Mouse (Mus musculus) midbrain, embryonic 16.5 days (tissue): Measurements from ENCODE around the gene Gm6309. TPM values are rescaled to one million over a fixed set of nuclear protein-coding genes. Genes with fewer than 3 reads are reported as not detected.
"Not testable (repeated sequence)": the region's sequence is repeated elsewhere in the genome, so short reads cannot be mapped to it uniquely, and the experiment has no call there.

ENCODE experiments used
- ATAC-seq: fragments of 200-750 bp; cut with Nextera tagmentation; 2 replicates; pipeline ENCODE4 v1.8.0; 2017; ENCODE audit warnings: moderate TSS enrichment
- H3K27ac ChIP-seq: fragments of 300-500 bp; sonication (generic); 2 replicates; pipeline ENCODE4 v1.5.1; 2014; ENCODE audit warnings: mild to moderate bottlenecking, low read length, mixed read lengths
- H3K27me3 ChIP-seq: fragments of 300-500 bp; sonication (generic); 2 replicates; pipeline ENCODE4 v1.6.1; 2014; ENCODE audit warnings: low read depth, low read length, mixed read lengths; ENCODE audit not compliant: control insufficient read depth, insufficient read depth
- H3K36me3 ChIP-seq: fragments of 300-500 bp; sonication (generic); 2 replicates; pipeline ENCODE4 v1.6.1; 2014; ENCODE audit warnings: mild to moderate bottlenecking, low read length, moderate library complexity, mixed read lengths; ENCODE audit not compliant: control insufficient read depth, insufficient read depth
- H3K4me1 ChIP-seq: fragments of 300-500 bp; sonication (generic); 2 replicates; pipeline ENCODE4 v1.6.1; 2014; ENCODE audit warnings: mild to moderate bottlenecking, low read length, mixed read lengths; ENCODE audit not compliant: control insufficient read depth, insufficient read depth
- H3K4me2 ChIP-seq: fragments of 300-500 bp; sonication (generic); 2 replicates; pipeline ENCODE4 v1.6.1; 2014; ENCODE audit warnings: mild to moderate bottlenecking, low read length, mixed read lengths
- H3K4me3 ChIP-seq: fragments of 300-500 bp; sonication (generic); 2 replicates; pipeline ENCODE4 v1.5.1; 2014; ENCODE audit warnings: low read depth, mild to moderate bottlenecking, low read length, moderate library complexity, mixed read lengths
- H3K9ac ChIP-seq: fragments of 300-500 bp; sonication (generic); 2 replicates; pipeline ENCODE4 v1.6.1; 2014; ENCODE audit warnings: low read depth, low read length, mixed read lengths
- H3K9me3 ChIP-seq: fragments of 300-500 bp; sonication (generic); replicated peaks from 2 replicates; pipeline ENCODE4 v1.6.1; 2014; ENCODE audit warnings: mild to moderate bottlenecking, low read length, mixed read lengths; ENCODE audit not compliant: control insufficient read depth, poor library complexity, severe bottlenecking
- WGBS: fragments of 180-500 bp; shearing (Covaris S2); extraction: QIAGEN DNeasy Blood & Tissue Kit; methylation state at CpG from one replicate; pipeline ENCODE4 v1.1.7; 2014; 5-methylcytosine and 5-hydroxymethylcytosine counted together
- polyA plus RNA-seq: library from polyadenylated mRNA; unstranded; fragments of >200 nt; fragmentation: Nextera tagmentation; extraction: Ambion mirVana; gene quantifications from 2 replicates; pipeline ENCODE4 v1.2.1, GENCODE M21; 2015

Gene Gm6309
- polyA plus RNA-seq, 1 experiment from 2014 or later = not detected

DNA sequence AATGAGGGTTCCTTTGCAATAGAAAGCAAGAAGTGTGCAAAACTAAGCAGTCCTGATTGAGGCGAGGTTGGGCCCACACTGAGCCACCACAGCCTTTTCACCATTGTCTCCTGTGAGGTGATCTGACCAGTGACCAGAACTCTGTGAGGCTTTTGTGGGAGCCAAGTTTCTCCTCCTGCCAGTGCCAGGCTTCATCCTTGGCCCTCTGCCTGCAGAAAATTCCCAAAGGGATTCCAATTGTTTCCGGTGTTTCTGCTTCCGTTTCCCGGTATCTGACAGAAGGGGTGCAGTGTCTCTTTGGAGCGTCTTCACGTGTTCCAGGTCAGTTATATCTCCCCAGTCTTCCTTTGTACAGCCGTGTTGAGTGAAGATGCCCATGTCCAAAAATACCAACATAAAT lies 18.2 kb upstream of the Gm6309 start:
- Histone ChIP-seq H3K9ac (no peak overlapping the region), H3K9me3 (no peaks in the 10 kb centered on the region; the same call in 1 of the 2 replicates), H3K4me3 (no peak overlapping the region), H3K4me2 (no peak overlapping the region), H3K27me3 (no peaks in the 10 kb centered on the region), H3K4me1 (no peaks in the 10 kb centered on the region), H3K27ac (no peak overlapping the region), H3K36me3 (no peaks in the 10 kb centered on the region)
- 85% methylated on average over 7 of the region's 7 CpGs for WGBS
- no peak for ATAC-seq

DNA sequence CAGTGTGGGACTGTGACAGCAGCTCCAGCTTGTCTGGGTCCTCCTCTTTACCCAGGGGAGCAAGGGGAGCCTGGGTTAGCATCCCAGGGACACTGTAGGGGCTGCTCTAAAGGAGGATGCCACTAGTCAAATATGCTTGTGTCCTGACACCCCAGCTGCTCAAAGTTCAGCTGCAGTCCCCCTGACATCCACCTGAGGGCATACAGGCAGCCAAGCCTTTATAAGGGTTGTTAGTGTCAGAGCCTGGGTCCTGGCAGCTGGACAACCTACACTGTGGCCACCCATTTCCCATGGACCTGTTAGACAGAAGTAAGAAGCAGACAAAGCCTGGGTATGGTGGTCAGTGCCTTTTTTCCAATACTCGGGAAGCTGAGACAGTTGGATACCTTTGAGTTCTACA lies 17.6 kb upstream of the Gm6309 start:
- H3K4me1 ChIP-seq = no peaks in the 10 kb centered on the region
- no peak overlapping the region for H3K9ac ChIP-seq
- no peak for ATAC-seq
- H3K27ac ChIP-seq = no peak overlapping the region
- no peaks in the 10 kb centered on the region for H3K27me3 ChIP-seq
- no peak overlapping the region for H3K4me3 ChIP-seq
- WGBS = 79% methylated on average over 1 of the region's 1 CpGs
- H3K4me2 ChIP-seq = no peak overlapping the region
- H3K9me3 ChIP-seq = no peaks in the 10 kb centered on the region; the same call in 1 of the 2 replicates
- no peaks in the 10 kb centered on the region for H3K36me3 ChIP-seq

DNA sequence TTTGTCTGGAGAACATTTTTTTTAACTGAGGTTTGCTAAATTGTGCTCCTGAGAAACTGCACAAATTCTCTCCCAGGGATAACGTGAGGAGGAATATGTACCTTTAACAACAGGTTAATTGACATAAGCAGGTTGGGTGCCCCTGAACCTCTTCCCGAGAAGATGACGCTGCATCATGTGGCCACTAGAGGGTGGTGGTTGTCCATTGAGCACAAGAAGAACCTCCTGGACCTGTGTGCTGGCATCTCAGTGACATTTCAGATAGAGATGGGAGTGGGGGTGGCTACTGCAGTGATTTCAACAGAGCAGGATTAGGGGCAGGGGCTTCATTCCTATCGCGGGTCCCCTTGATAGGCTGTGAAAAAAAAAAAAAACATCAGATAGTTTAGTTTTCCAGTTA lies 16.9 kb upstream of the Gm6309 start:
- H3K9ac ChIP-seq, H3K4me2 ChIP-seq, H3K27ac ChIP-seq, H3K9me3 ChIP-seq, H3K4me1 ChIP-seq, H3K27me3 ChIP-seq, H3K36me3 ChIP-seq, H3K4me3 ChIP-seq, ATAC-seq: not testable (repeated sequence)
- 33% methylated on average over 5 of the region's 5 CpGs for WGBS

DNA sequence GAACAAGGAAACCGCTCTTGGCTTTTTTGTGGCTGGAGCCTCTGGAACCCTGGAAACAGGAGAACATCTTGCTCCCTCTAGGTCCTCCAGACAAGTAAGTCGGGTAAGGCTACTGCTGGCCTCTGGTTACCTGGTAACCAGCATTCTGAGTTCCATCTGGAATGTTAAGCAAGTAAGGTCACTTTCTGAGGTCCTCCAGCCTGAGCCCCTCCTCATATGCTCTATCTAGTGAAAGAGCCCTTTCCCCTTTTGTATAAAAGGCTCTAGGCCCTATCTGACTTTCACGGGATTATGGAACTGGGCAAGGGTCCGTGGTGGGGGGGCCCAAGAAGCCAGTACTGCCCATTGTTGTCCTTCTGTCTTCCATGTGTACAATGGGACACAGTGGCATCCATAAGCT lies 14.7 kb upstream of the Gm6309 start, which contains the start of gene 1700001J03Rik:
TSS of gene 1700001J03Rik (minus strand) at position 101 of the 400 bp plus-strand sequence.
- H3K36me3 ChIP-seq, H3K27me3 ChIP-seq, H3K4me1 ChIP-seq, H3K9me3 ChIP-seq, ATAC-seq, H3K27ac ChIP-seq, H3K9ac ChIP-seq, H3K4me3 ChIP-seq, H3K4me2 ChIP-seq: not testable (repeated sequence)
- WGBS = 80% methylated on average over 4 of the region's 4 CpGs

DNA sequence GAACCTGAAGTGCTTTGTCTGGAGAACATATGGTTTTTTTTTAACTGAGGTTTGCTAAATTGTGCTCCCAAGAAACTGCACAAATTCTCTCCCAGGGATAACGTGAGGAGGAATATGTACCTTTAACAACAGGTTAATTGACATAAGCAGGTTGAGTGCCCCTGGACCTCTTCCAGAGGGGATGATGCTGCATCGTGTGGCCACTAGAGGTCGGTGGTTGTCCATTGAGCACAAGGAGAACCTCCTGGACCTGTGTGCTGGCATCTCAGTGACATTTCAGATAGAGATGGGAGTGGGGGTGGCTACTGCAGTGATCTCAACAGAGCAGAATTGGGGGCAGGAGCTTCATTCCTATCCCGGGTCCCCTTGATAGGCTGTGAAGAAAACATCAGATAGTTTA lies 2.2 kb upstream of the Gm6309 start:
- H3K4me1 ChIP-seq, ATAC-seq, H3K36me3 ChIP-seq, H3K9me3 ChIP-seq, H3K4me3 ChIP-seq, H3K9ac ChIP-seq, H3K27me3 ChIP-seq, H3K4me2 ChIP-seq, H3K27ac ChIP-seq: not testable (repeated sequence)
- 67% methylated on average over 4 of the region's 4 CpGs for WGBS

DNA sequence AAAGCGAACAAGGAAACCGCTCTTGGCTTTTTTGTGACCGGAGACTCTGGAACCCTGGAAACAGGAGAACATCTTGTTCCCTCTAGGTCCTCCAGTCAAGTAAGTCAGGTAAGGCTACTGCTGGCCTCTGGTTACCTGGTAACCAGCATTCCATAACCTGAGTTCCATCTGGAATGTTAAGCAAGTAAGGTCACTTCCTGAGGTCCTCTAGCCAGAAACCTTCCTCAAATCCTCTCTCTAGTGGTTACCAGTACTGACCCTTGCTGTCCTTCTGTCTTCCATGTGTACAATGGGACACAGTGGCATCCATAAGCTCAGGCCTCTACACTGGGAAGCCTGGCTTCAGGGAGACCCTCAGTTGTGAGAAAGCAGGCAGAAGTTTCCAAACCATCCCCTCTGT lies 10.1 kb downstream of the Gm6309 start, which contains the start of gene Gm5565:
TSS of gene Gm5565 (minus strand) at position 101 of the 400 bp plus-strand sequence.
- H3K36me3 ChIP-seq, H3K27me3 ChIP-seq, H3K4me3 ChIP-seq, H3K4me1 ChIP-seq, H3K27ac ChIP-seq, ATAC-seq, H3K9ac ChIP-seq, H3K9me3 ChIP-seq, H3K4me2 ChIP-seq: not testable (repeated sequence)
- 94% methylated on average over 3 of the region's 3 CpGs for WGBS

DNA sequence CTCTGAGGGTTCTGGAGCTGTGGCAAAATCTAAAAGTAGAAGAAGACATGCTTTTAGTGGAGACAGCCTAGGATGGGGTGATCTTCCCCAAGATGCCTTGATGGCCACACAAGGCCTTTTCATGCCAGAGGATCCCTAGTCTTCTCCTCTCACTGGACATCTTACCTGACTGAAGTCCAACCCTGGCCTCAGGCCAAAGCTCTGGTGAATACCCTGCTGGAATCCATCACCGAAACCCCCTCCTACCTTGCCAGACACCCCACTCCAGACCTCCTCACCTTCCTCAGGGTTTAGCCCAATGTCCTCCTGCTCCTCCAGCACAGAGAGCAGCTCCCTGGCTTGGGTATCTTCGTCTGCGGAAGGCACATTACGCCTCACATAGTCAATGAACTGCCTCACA lies 12.2 kb downstream of the Gm6309 start:
- 89% methylated on average over 4 of the region's 4 CpGs for WGBS
- H3K27me3 ChIP-seq, H3K9me3 ChIP-seq, H3K27ac ChIP-seq, H3K9ac ChIP-seq, H3K4me1 ChIP-seq, H3K36me3 ChIP-seq, H3K4me3 ChIP-seq, ATAC-seq, H3K4me2 ChIP-seq: not testable (repeated sequence)

DNA sequence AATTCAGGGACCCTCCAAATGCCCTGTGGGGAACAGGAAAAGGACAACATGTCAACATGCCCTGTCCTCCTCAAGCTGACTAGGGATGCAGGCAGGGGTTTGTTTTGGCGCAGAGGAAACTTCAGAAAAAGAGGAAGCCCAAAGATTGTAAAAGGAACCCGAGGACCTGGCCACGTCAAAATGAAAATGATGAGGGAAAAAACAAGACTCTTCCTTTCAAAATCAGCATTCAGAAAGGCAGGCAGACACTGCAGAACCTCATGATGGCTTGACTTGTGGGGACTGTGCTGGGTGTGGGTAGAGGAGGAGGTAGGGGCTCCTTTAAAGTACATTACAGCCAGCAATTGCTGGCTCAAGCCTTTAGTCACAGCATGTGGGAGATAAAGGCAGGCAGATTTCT lies 20.1 kb downstream of the Gm6309 start:
- no peaks in the 10 kb centered on the region for H3K27me3 ChIP-seq
- ATAC-seq = no peak
- no peak overlapping the region for H3K4me2 ChIP-seq
- no peaks in the 10 kb centered on the region for H3K9me3 ChIP-seq
- H3K4me1 ChIP-seq = no peaks in the 10 kb centered on the region
- 70% methylated on average over 3 of the region's 3 CpGs for WGBS
- no peak overlapping the region for H3K9ac ChIP-seq
- H3K36me3 ChIP-seq = no peaks in the 10 kb centered on the region
- no peak overlapping the region for H3K27ac ChIP-seq
- H3K4me3 ChIP-seq = no peak overlapping the region

DNA sequence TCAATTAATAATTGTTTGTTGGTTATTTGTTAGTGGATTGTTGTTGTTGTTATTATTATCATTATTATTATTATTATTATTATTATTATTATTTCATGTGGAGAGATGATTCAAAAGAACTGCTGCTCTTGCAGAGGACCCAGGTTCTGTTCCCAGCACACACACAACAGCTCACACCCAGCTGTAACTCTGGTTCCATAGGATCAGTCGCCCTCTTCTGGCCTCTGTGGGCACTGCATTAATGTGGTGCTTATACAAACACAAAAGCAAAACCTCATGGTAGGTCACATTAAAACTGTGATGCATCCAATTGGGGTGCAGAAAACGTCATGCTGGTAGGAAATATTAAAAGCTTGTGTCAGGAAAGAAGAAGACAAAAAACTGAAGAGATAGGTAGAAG lies 22.6 kb downstream of the Gm6309 start:
- Histone ChIP-seq H3K4me3 (no peak overlapping the region), H3K4me1 (no peaks in the 10 kb centered on the region), H3K27me3 (no peaks in the 10 kb centered on the region), H3K9me3 (no peaks in the 10 kb centered on the region), H3K36me3 (no peaks in the 10 kb centered on the region), H3K27ac (no peak overlapping the region), H3K9ac (no peak overlapping the region), H3K4me2 (no peak overlapping the region)
- ATAC-seq = no peak
- 43% methylated on average over 2 of the region's 2 CpGs for WGBS
